Mouse (Mus musculus) heart, postnatal 0 days (tissue): ENCODE measurements at regions not wholly inside any gene's neighbourhood (a gene's known extent, or its start where the extent isn't known, plus 50 kb on each side); places are given as distances from the start of the nearest gene placed in this dataset.

Experiments
- CTCF ChIP-seq: IDR thresholded peaks from 2 replicates; pipeline ENCODE4 v1.5.1; 2016; ENCODE audit warnings: antibody characterized with exemption, control low read depth, low read depth
- EP300 ChIP-seq: IDR thresholded peaks from 2 replicates; pipeline ENCODE4 v1.6.1; 2016; ENCODE audit warnings: antibody characterized with exemption, low read depth

DNA sequence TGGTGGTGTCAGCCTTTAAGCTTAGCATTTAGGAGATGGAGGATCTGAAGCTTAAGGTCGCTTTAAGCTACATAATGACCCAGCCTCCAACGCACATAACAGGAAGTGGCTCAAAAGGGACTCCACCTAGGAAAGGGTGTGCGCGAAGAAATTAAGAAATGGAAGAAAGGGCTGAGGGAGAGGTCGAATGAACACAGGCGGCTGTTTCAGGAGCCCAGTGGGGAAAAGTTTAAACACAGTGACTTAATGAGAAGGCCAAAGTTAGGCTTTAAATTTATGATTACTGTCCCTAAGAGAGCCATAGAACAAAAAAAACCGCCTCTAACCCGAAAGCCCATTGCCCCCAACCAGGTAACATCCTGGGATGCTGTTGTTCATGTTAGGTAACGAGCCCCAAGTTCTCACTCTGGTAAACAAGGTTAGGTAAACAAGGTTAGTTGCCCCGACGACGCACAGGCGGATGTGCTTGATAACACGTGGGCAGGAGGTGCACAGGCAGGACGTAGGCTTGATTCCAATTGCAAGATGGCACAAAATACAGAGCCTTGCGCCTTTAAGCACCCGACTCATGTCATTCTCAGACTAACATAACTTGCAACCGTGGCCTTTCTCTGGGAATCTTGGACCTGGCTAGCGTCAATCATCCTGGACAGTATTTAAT, 222.7 kb upstream of the Amigo2 start:
- TF ChIP-seq EP300, result no peak
- no peak for TF ChIP-seq CTCF
